Mouse (Mus musculus): Measurements from ENCODE around the gene Rin3.

Rin3 gene

GRCm38 (mm10) chr12:102420168-102420890 lies 137.5 kb downstream of the Rin3 start:
- no peak for DNase-seq (ENCODE audit: extremely low read depth, low read depth, low spot score)

- DNase-seq (ENCODE audit: extremely low read depth, low read depth, low spot score), result no peak
Observed at GRCm38 (mm10) chr12:102422065-102422464, 139.2 kb downstream of the Rin3 start.

- no peak for DNase-seq (ENCODE audit: extremely low read depth, low read depth, low spot score)
Observed at GRCm38 (mm10) chr12:102422623-102423320, 139.9 kb downstream of the Rin3 start.

- no peak for DNase-seq (ENCODE audit: extremely low read depth, low read depth, low spot score)
Observed at GRCm38 (mm10) chr12:102423625-102424024, 140.8 kb downstream of the Rin3 start.

GRCm38 (mm10) chr12:102424456-102424855 lies 141.6 kb downstream of the Rin3 start:
- DNase-seq (ENCODE audit: extremely low read depth, low read depth, low spot score), result no peak

GRCm38 (mm10) chr12:102425048-102425578 lies 142.3 kb downstream of the Rin3 start:
- DNase-seq (ENCODE audit: extremely low read depth, low read depth, low spot score), result no peak

- DNase-seq (ENCODE audit: extremely low read depth, low read depth, low spot score), result no peak
Observed at GRCm38 (mm10) chr12:102426285-102426684, 143.4 kb downstream of the Rin3 start.

GRCm38 (mm10) chr12:102429656-102430055 lies 146.8 kb downstream of the Rin3 start:
- no peak for DNase-seq (ENCODE audit: extremely low read depth, low read depth, low spot score)

GRCm38 (mm10) chr12:102430228-102430627 lies 147.4 kb downstream of the Rin3 start:
- no peak for DNase-seq (ENCODE audit: extremely low read depth, low read depth, low spot score)

GRCm38 (mm10) chr12:102432238-102432637 lies 149.4 kb downstream of the Rin3 start:
- no peak for DNase-seq (ENCODE audit: extremely low read depth, low read depth, low spot score)

- DNase-seq (ENCODE audit: extremely low read depth, low read depth, low spot score), result no peak
Observed at GRCm38 (mm10) chr12:102434107-102434506, 151.3 kb downstream of the Rin3 start.

- no peak for DNase-seq (ENCODE audit: extremely low read depth, low read depth, low spot score)
Observed at GRCm38 (mm10) chr12:102436939-102437526, 154.2 kb downstream of the Rin3 start.

GRCm38 (mm10) chr12:102437952-102438351 lies 155.1 kb downstream of the Rin3 start:
- no peak for DNase-seq (ENCODE audit: extremely low read depth, low read depth, low spot score)

- no peak for DNase-seq (ENCODE audit: extremely low read depth, low read depth, low spot score)
Observed at GRCm38 (mm10) chr12:102438983-102439631, 156.3 kb downstream of the Rin3 start.

- DNase-seq (ENCODE audit: extremely low read depth, low read depth, low spot score), result no peak
Observed at GRCm38 (mm10) chr12:102439632-102440023, 156.8 kb downstream of the Rin3 start, which contains the start of gene Lgmn. Gene Lgmn, minus strand, starts transcription at chr12:102439813.
